Comparison of ENCODE assay signal across 8 mouse cellular contexts in genomic region chr2:160731839-160732261, GRCm38 (mm10). TPM values are rescaled to one million over a fixed set of nuclear protein-coding genes. Genes with fewer than 3 reads are reported as not detected.
A peak's percentile ranks its signal among the peaks of the same experiment; 100 is the strongest.
DNase-seq lines count a peak whose midpoint lies in the region; ATAC-seq and TF ChIP-seq lines count a peak whose summit lies in the region.

No protein-coding gene starts in this region.

- H3K36me3 ChIP-seq in embryonic facial prominence, embryonic 12.5 days = peaks cover 18% of the 10 kb centered on the region
- H3K36me3 ChIP-seq in heart, embryonic 10.5 days = peaks cover 30% of the 10 kb centered on the region
- H3K36me3 ChIP-seq in kidney, embryonic 14.5 days (ENCODE audit: control insufficient read depth, insufficient read depth, low read length) = peaks cover 25% of the 10 kb centered on the region
- H3K36me3 ChIP-seq in liver, adult 2 months (ENCODE audit: control insufficient read depth, insufficient read depth, low read length) = no peaks in the 10 kb centered on the region
- H3K36me3 ChIP-seq in myocyte (ENCODE audit: control insufficient read depth, insufficient read depth) = no peaks in the 10 kb centered on the region

- H3K79me2 ChIP-seq in liver, adult 2 months (ENCODE audit: control insufficient read depth, insufficient read depth, low read length) = peaks cover 44% of the 10 kb centered on the region
- peaks cover 51% of the 10 kb centered on the region for H3K79me2 ChIP-seq in myocyte (ENCODE audit: control insufficient read depth, insufficient read depth)

- H3K9me3 ChIP-seq in embryonic facial prominence, embryonic 12.5 days = no peaks in the 10 kb centered on the region
- no peaks in the 10 kb centered on the region for H3K9me3 ChIP-seq in heart, embryonic 10.5 days
- no peaks in the 10 kb centered on the region for H3K9me3 ChIP-seq in kidney, embryonic 14.5 days (ENCODE audit: control insufficient read depth, low read length)

- 0% methylated on average over 32 of the region's 32 CpGs for WGBS in embryonic facial prominence, embryonic 12.5 days
- 0% methylated on average over 32 of the region's 32 CpGs for WGBS in heart, embryonic 10.5 days
- 0% methylated on average over 29 of the region's 32 CpGs for WGBS in kidney, embryonic 14.5 days
- WGBS in liver, adult 2 months = under 1% methylated on average over 32 of the region's 32 CpGs

- H3K4me2 ChIP-seq in embryonic facial prominence, embryonic 12.5 days (replicated peaks) = peak overlapping the region; percentile 88
- peak overlapping the region; percentile 91 for H3K4me2 ChIP-seq in kidney, embryonic 14.5 days (replicated peaks; ENCODE audit: low read depth, low read length)
- H3K4me2 ChIP-seq in myocyte (ENCODE audit: low read depth) = peak overlapping the region; percentile 91

- TF ChIP-seq POLR2A in liver, adult 2 months (IDR thresholded peaks at IDR 0.05; ENCODE audit: extremely low read depth, insufficient read depth, low read length) = no peak
- TF ChIP-seq POLR2A in myocyte (IDR thresholded peaks at IDR 0.05; ENCODE audit: insufficient read length, low read depth) = no peak

- peak overlapping the region; percentile 91 for H3K4me3 ChIP-seq in embryonic facial prominence, embryonic 12.5 days
- H3K4me3 ChIP-seq in heart, embryonic 10.5 days = peak overlapping the region; percentile 85
- H3K4me3 ChIP-seq in kidney, embryonic 14.5 days (ENCODE audit: low read length) = peak overlapping the region; percentile 72
- peak overlapping the region; percentile 99 for H3K4me3 ChIP-seq in liver, adult 2 months (ENCODE audit: insufficient read depth, low read depth, low read length)
- peak overlapping the region; percentile 67 for H3K4me3 ChIP-seq in myocyte

- TF ChIP-seq CTCF in liver, adult 2 months (IDR thresholded peaks at IDR 0.05; ENCODE audit: low read depth, low read length) = no peak

- H3K27me3 ChIP-seq in embryonic facial prominence, embryonic 12.5 days = no peaks in the 10 kb centered on the region
- no peaks in the 10 kb centered on the region for H3K27me3 ChIP-seq in heart, embryonic 10.5 days (ENCODE audit: insufficient read depth, poor library complexity, severe bottlenecking)
- no peaks in the 10 kb centered on the region for H3K27me3 ChIP-seq in kidney, embryonic 14.5 days (ENCODE audit: control insufficient read depth, insufficient read depth, low read length)
- no peaks in the 10 kb centered on the region for H3K27me3 ChIP-seq in liver, adult 2 months (ENCODE audit: control insufficient read depth, insufficient read depth, low read length)
- H3K27me3 ChIP-seq in myocyte (ENCODE audit: control insufficient read depth, insufficient read depth, insufficient read length) = no peaks in the 10 kb centered on the region

- ATAC-seq in embryonic facial prominence, embryonic 12.5 days (ENCODE audit: insufficient number of reproducible peaks, insufficient read depth, low FRiP score, low TSS enrichment) = 0 out of 2 replicates have a peak, but pooled peaks have one; percentile 4
- peak; percentile 33 for ATAC-seq in kidney, embryonic 14.5 days (ENCODE audit: low FRiP score, low TSS enrichment)

- peaks cover 27% of the 10 kb centered on the region for H3K4me1 ChIP-seq in embryonic facial prominence, embryonic 12.5 days
- H3K4me1 ChIP-seq in heart, embryonic 10.5 days = peaks cover 60% of the 10 kb centered on the region
- H3K4me1 ChIP-seq in kidney, embryonic 14.5 days (ENCODE audit: control insufficient read depth, insufficient read depth, low read length) = peaks cover 35% of the 10 kb centered on the region
- peaks cover 38% of the 10 kb centered on the region for H3K4me1 ChIP-seq in liver, adult 2 months (ENCODE audit: control insufficient read depth, insufficient read depth, low read length)

- H3ac ChIP-seq in myocyte (ENCODE audit: control insufficient read depth, insufficient read length) = peak overlapping the region; percentile 62

- peak; percentile 50 to 81 for DNase-seq in spleen, postnatal 4 days (ENCODE audit: low spot score in 2 of 2)
- no peak for DNase-seq in spleen, adult 18-20 months
- peak; percentile 81 for DNase-seq in heart, embryonic 10.5 days (ENCODE audit: low spot score)
- peak; percentile 33 for DNase-seq in liver, adult 2 months (ENCODE audit: extremely low read depth, low read depth, low spot score)
- DNase-seq in urinary bladder, postnatal 25 days (ENCODE audit: low spot score) = peak; percentile 61

- peak overlapping the region; percentile 99 for H3K9ac ChIP-seq in embryonic facial prominence, embryonic 12.5 days
- H3K9ac ChIP-seq in kidney, embryonic 14.5 days (ENCODE audit: low read depth, low read length) = peak overlapping the region; percentile 93
- peak overlapping the region; percentile 100 for H3K9ac ChIP-seq in liver, adult 2 months (ENCODE audit: low read depth, low read length)

- H3K27ac ChIP-seq in embryonic facial prominence, embryonic 12.5 days = peak overlapping the region; percentile 97
- H3K27ac ChIP-seq in heart, embryonic 10.5 days = peak overlapping the region; percentile 99
- H3K27ac ChIP-seq in kidney, embryonic 14.5 days (ENCODE audit: low read depth, low read length) = peak overlapping the region; percentile 91
- peak overlapping the region; percentile 95 for H3K27ac ChIP-seq in liver, adult 2 months (replicated peaks; ENCODE audit: insufficient read depth, low read depth, low read length)

TF ChIP-seq in myocyte, 11 proteins besides CTCF, POLR2A, EP300 and RAD21:
- TF ChIP-seq TCF3 (IDR thresholded peaks at IDR 0.05; ENCODE audit: insufficient read length, low read depth) = no peak
- no peak for TF ChIP-seq USF1 (IDR thresholded peaks at IDR 0.05; ENCODE audit: low read depth)
- no peak for TF ChIP-seq POLR2AphosphoS2 (IDR thresholded peaks at IDR 0.05; ENCODE audit: insufficient read length, low read depth)
- TF ChIP-seq TCF12 (IDR thresholded peaks at IDR 0.05; ENCODE audit: insufficient read depth, poor library complexity, severe bottlenecking) = no peak
- TF ChIP-seq SRF (IDR thresholded peaks at IDR 0.05; ENCODE audit: control insufficient read depth, insufficient read length, low read depth) = no peak
- TF ChIP-seq MYOG (IDR thresholded peaks at IDR 0.05; ENCODE audit: control insufficient read depth in 1 of 3, insufficient read depth in 1 of 3, insufficient read length in 2 of 3, low read depth in 2 of 3) = no peak
- TF ChIP-seq REST (IDR thresholded peaks at IDR 0.05; ENCODE audit: insufficient read depth, insufficient read length) = no peak
- no peak for TF ChIP-seq CEBPB (IDR thresholded peaks at IDR 0.05; ENCODE audit: insufficient read depth, poor library complexity, severe bottlenecking)
- TF ChIP-seq MYOD1 (IDR thresholded peaks at IDR 0.05; ENCODE audit: control insufficient read depth in 1 of 3, insufficient read length in 2 of 3, low read depth in 2 of 3) = no peak

RNA-seq across cellular contexts. Expression of gene Plcg1, which starts 0.8 kb away (rescaled TPM):
- 104 and 108 TPM in 2 replicates for polyA plus RNA-seq in embryonic facial prominence, embryonic 12.5 days (2016; fragmentation: Nextera tagmentation; extraction: Ambion mirVana)
- polyA plus RNA-seq in heart, embryonic 10.5 days (2016; fragmentation: Nextera tagmentation; extraction: Ambion mirVana) = 37.5 and 44.9 TPM in 2 replicates
- 32.9 and 60.3 TPM in 2 replicates for polyA plus RNA-seq in kidney, embryonic 14.5 days (2014; fragmentation: Nextera tagmentation; extraction: Ambion mirVana)
- total RNA-seq in liver, adult 2 months (2014; rRNA removed) = 37.3 and 40.9 TPM in 2 replicates
- polyA plus RNA-seq in liver, adult 2 months (2012; rRNA removed) = 24.9 and 30.0 TPM in 2 replicates
- polyA plus RNA-seq in myocyte (2012; fragmentation: generic; extraction: Trizol) = 36.6 TPM

Comparison
In these comparisons a context has a peak if more than half of its experiments do, and no peak if none do; other contexts are left out.
1. DNase-seq: peak in spleen, postnatal 4 days (2 of 2), heart, embryonic 10.5 days (single experiment), liver, adult 2 months (single experiment) and urinary bladder, postnatal 25 days (single experiment); none in spleen, adult 18-20 months (0 of 2).
2. Peak in every context shown above with its lines, with median percentiles within 50 percentile points of each other: H3K27ac ChIP-seq, H3K4me2 ChIP-seq, H3K4me3 ChIP-seq and H3K9ac ChIP-seq.